In the genomic region with DNA sequence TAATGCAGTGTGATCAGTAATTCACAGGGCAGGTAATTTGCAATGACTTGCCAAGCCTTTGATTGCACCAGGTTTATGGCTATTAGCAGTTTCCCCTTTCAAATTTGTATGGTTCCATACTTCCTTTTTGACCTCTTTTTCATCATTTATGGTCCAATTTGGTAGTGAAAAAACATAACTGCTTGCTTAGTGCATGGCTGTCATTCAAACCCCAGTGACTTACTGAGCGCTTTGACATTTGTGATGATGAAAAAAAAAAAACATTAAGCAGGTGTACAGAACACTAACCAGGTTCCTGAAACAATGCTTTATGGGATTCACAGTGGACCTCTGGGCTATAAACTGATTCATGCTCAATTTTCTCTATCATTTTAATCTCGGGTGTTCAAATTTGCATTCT, we compare ENCODE assay signal across 19 mouse cellular contexts.
"Had no signal": no experiment of that assay in that cellular context is flagged by ENCODE, and none has a peak within 500 bp of the region (broad histone marks: within the 10 kb centered on the region; RNA-seq: fewer than 3 reads in every experiment).

No protein-coding gene starts in this region.

- H3K4me1 ChIP-seq: lung, embryonic 15.5 days; midbrain, embryonic 13.5 days; midbrain, embryonic 15.5 days; neural tube, embryonic 12.5 days had no signal

- H3K9me3 ChIP-seq: lung, embryonic 15.5 days; megakaryocyte, embryonic 14.5 days; midbrain, embryonic 13.5 days; midbrain, embryonic 15.5 days; neural tube, embryonic 12.5 days had no signal

- H3K9ac ChIP-seq: lung, embryonic 15.5 days; midbrain, embryonic 13.5 days; midbrain, embryonic 15.5 days; neural tube, embryonic 12.5 days had no signal

- H3K4me2 ChIP-seq: lung, embryonic 15.5 days; midbrain, embryonic 11.5 days; midbrain, embryonic 13.5 days; midbrain, embryonic 15.5 days; neural tube, embryonic 12.5 days had no signal

- ATAC-seq: lung, postnatal 0 days; midbrain, embryonic 13.5 days; midbrain, embryonic 15.5 days had no signal

- H3K4me3 ChIP-seq: lung, embryonic 15.5 days; megakaryocyte, embryonic 14.5 days; midbrain, embryonic 13.5 days; midbrain, embryonic 15.5 days; neural tube, embryonic 12.5 days had no signal

- H3K27ac ChIP-seq: lung, embryonic 15.5 days; macrophage; midbrain, embryonic 13.5 days; midbrain, embryonic 15.5 days; neural tube, embryonic 12.5 days had no signal

- H3K27me3 ChIP-seq: lung, embryonic 15.5 days; megakaryocyte, embryonic 14.5 days; midbrain, embryonic 13.5 days; midbrain, embryonic 15.5 days had no signal

- DNase-seq: lung, adult 18-20 months; lung, postnatal 14 days; lung, postnatal 36 days; retina, postnatal 1 day; right cerebral cortex, adult 18-20 months; right cerebral cortex, postnatal 25 days; right cerebral cortex, postnatal 4 days; spleen, adult 18-20 months; thymus, adult 18-20 months; thymus, postnatal 14 days; thymus, postnatal 36 days had no signal

- H3K36me3 ChIP-seq: lung, embryonic 15.5 days; midbrain, embryonic 13.5 days; midbrain, embryonic 15.5 days; neural tube, embryonic 12.5 days had no signal
